Mouse (Mus musculus) bone marrow macrophage, adult 2 months (primary cell): ENCODE results near the gene Gnat1.

Experiments used
- CTCF ChIP-seq: IDR thresholded peaks from 2 replicates; pipeline ENCODE4 v1.5.1; 2012; ENCODE audit warnings: low read depth, mild to moderate bottlenecking, low read length, moderate library complexity
- POLR2A ChIP-seq: IDR thresholded peaks from 2 replicates; pipeline ENCODE4 v1.6.1; 2012; ENCODE audit warnings: mild to moderate bottlenecking, low read depth, low read length, borderline replicate concordance

GRCm38 (mm10) chr9:107643544-107644214, 35.8 kb downstream of the Gnat1 start:
- TF ChIP-seq POLR2A = no peak
- TF ChIP-seq CTCF = no peak
